Mouse (Mus musculus): ENCODE data around the gene Tomm20. TPM values are rescaled to one million over a fixed set of nuclear protein-coding genes. Genes with fewer than 3 reads are reported as not detected.
"Not testable (repeated sequence)": the region's sequence is repeated elsewhere in the genome, so short reads cannot be mapped to it uniquely, and the experiment has no call there.

The Tomm20 gene
- polyA plus RNA-seq, 1 experiment from 2014 or later, result 238 TPM

DNA sequence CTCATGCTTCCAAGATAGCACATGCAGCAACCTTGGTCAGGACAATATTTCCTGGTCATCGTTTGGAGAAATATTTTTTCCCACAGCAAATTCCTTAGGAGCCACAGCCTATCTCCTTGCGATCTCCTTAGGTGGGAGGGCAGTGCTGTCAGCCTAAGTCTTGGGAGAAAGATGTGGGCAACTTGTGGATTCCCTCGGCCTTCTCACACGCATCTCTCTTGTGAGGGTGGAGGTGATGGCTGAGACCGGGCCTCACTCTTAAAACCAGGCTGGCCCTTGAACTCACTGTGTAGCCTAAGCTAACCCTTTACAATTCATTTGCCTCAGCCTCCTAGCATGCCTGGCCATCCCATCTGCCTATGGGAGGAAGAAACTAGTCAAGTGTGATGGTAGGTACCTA is 25.9 kb downstream of the Tomm20 start:
- ATAC-seq (ENCODE audit: low FRiP score), result no peak
- Histone ChIP-seq H3K4me3 (ENCODE audit: low read depth, low read length) (no peak overlapping the region), H3K36me3 (ENCODE audit: control insufficient read depth, insufficient read depth, low read length) (no peaks in the 10 kb centered on the region), H3K4me2 (replicated peaks; ENCODE audit: low read depth, low read length) (no peak overlapping the region), H3K27me3 (ENCODE audit: control insufficient read depth, insufficient read depth, low read length) (no peaks in the 10 kb centered on the region), H3K9ac (ENCODE audit: low read depth, low read length) (no peak overlapping the region), H3K9me3 (ENCODE audit: control insufficient read depth, low read length) (no peaks in the 10 kb centered on the region), H3K27ac (ENCODE audit: low read depth, low read length) (no peak overlapping the region), H3K4me1 (replicated peaks; ENCODE audit: control insufficient read depth, insufficient read depth, low read length) (0 out of 2 replicates have a peak, but pooled peaks cover 1% of the 10 kb centered on the region)
- 91% methylated on average over 5 of the region's 5 CpGs for WGBS
- no peak for DNase-seq (ENCODE audit: low spot score)

DNA sequence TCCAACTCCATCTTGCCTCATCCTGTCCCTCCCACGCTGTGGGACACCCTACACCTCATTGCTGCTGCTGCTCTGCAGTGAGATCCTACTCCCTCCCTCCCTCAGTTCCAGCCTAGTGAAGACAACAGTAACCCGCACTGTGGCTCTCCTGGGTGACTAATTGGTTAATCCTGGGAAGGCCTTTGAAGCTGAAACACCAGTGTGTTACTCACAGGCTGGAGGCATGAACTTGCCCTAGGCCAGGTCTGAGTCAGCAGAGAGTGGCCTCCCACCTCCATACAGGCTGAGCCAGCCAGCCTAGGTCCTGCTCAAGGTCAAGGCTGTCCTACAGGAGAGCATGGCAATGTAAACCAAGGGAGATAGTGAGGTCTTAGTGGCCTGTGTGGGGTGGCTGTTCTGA is 26.4 kb downstream of the Tomm20 start:
- H3K4me3 ChIP-seq (ENCODE audit: low read depth, low read length), result no peak overlapping the region
- 0 out of 2 replicates have a peak, but pooled peaks cover 2% of the 10 kb centered on the region for H3K4me1 ChIP-seq (replicated peaks; ENCODE audit: control insufficient read depth, insufficient read depth, low read length)
- H3K27me3 ChIP-seq (ENCODE audit: control insufficient read depth, insufficient read depth, low read length), result no peaks in the 10 kb centered on the region
- no peak overlapping the region for H3K9ac ChIP-seq (ENCODE audit: low read depth, low read length)
- H3K27ac ChIP-seq (ENCODE audit: low read depth, low read length), result no peak overlapping the region
- DNase-seq (ENCODE audit: low spot score), result no peak
- no peak for ATAC-seq (ENCODE audit: low FRiP score)
- H3K36me3 ChIP-seq (ENCODE audit: control insufficient read depth, insufficient read depth, low read length), result no peaks in the 10 kb centered on the region
- WGBS, result 54% methylated on average over 2 of the region's 2 CpGs
- H3K9me3 ChIP-seq (ENCODE audit: control insufficient read depth, low read length), result no peaks in the 10 kb centered on the region
- H3K4me2 ChIP-seq (replicated peaks; ENCODE audit: low read depth, low read length), result no peak overlapping the region

DNA sequence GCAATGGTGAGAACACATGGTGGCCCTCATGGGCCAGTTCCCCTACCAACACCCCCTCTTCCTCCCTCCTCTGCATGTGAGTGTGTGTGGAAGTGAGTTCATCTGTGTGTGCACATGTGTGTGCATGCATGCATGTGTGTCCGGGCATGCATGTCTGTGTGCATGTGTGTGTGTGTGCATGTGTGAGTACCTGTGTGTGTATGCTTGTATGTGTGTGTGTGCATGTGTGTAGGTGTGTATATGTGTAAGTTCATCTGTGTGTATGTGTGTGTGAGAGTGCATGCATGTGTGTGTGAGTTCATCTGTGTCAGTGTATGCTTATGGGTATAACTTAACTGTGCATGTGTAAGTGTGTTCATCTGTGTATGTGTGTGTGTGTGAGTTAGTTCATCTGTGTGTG is 27.3 kb downstream of the Tomm20 start:
- DNase-seq (ENCODE audit: low spot score), result no peak
- Histone ChIP-seq H3K27ac (ENCODE audit: low read depth, low read length) (no peak overlapping the region), H3K27me3 (ENCODE audit: control insufficient read depth, insufficient read depth, low read length) (no peaks in the 10 kb centered on the region), H3K9ac (ENCODE audit: low read depth, low read length) (no peak overlapping the region), H3K4me1 (replicated peaks; ENCODE audit: control insufficient read depth, insufficient read depth, low read length) (0 out of 2 replicates have a peak, but pooled peaks cover 2% of the 10 kb centered on the region), H3K4me2 (replicated peaks; ENCODE audit: low read depth, low read length) (no peak overlapping the region), H3K9me3 (ENCODE audit: control insufficient read depth, low read length) (no peaks in the 10 kb centered on the region), H3K36me3 (ENCODE audit: control insufficient read depth, insufficient read depth, low read length) (no peaks in the 10 kb centered on the region), H3K4me3 (ENCODE audit: low read depth, low read length) (no peak overlapping the region)
- ATAC-seq (ENCODE audit: low FRiP score), result no peak
- WGBS, result 92% methylated on average over 1 of the region's 1 CpGs

DNA sequence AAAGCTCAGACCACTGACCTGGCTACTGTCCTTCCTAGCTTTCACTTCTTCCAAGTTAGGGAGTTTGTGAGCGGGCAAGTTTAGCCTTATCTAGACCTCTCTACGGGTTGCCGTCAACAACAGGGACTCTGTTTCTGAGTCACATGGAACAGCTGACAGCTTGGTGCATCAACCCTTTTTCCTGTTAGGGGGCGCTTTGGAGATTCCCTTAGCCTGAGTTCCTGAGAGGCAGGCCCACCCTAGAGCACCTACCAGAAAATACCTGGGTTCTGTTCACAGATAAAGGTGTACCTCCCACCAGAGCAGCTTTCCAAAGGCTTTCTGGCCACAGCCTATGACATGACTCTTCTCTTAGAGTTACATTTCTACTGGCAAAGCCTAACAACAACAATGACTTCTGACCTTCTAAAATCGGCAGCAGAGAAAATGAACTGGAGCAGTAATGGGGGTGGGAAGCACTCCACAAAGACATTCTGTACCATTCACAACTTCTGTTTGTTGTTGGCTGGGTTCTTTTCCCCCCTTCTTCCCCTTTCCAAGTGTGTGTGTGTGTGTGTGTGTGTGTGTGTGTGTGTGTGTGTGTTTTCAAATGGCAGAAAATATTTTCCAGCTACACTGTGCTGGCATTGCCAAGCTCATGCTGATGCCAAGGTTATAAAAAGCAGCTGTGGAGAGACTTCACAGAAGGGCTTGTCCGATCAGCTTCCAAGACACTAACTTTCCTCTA is 28.3 kb downstream of the Tomm20 start:
- 0 out of 2 replicates have a peak, but pooled peaks cover 2% of the 10 kb centered on the region for H3K4me1 ChIP-seq (replicated peaks; ENCODE audit: control insufficient read depth, insufficient read depth, low read length)
- no peak overlapping the region for H3K4me3 ChIP-seq (ENCODE audit: low read depth, low read length)
- DNase-seq (ENCODE audit: low spot score) (no peak), ATAC-seq (ENCODE audit: low FRiP score) (no peak)
- no peak overlapping the region for H3K9ac ChIP-seq (ENCODE audit: low read depth, low read length)
- no peak overlapping the region for H3K4me2 ChIP-seq (replicated peaks; ENCODE audit: low read depth, low read length)
- no peak overlapping the region for H3K27ac ChIP-seq (ENCODE audit: low read depth, low read length)
- H3K9me3 ChIP-seq (ENCODE audit: control insufficient read depth, low read length), result no peaks in the 10 kb centered on the region
- no peaks in the 10 kb centered on the region for H3K27me3 ChIP-seq (ENCODE audit: control insufficient read depth, insufficient read depth, low read length)
- WGBS, result 65% methylated on average over 6 of the region's 6 CpGs
- no peaks in the 10 kb centered on the region for H3K36me3 ChIP-seq (ENCODE audit: control insufficient read depth, insufficient read depth, low read length)

DNA sequence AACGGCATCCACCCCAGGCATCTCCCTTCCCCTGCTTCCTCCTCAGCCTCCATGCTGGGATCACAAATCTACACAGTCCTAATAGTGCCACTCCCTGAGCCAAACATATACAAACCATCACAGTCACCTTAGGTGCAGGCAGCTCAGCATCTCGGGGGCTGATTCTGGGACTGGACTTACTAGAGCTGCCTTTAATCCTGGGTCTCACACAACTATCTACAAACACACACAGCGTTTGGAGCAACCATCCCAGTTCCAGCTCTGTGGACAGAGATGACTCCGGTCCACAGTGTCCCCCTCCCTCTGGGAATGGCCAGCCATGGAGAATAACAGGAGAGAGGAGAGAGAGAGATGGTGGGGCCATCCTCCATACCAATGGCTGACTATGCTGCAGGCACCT is 29.0 kb downstream of the Tomm20 start:
- Histone ChIP-seq H3K4me3 (ENCODE audit: low read depth, low read length) (no peak overlapping the region), H3K4me1 (replicated peaks; ENCODE audit: control insufficient read depth, insufficient read depth, low read length) (0 out of 2 replicates have a peak, but pooled peaks cover 2% of the 10 kb centered on the region), H3K9ac (ENCODE audit: low read depth, low read length) (no peak overlapping the region), H3K27ac (ENCODE audit: low read depth, low read length) (no peak overlapping the region), H3K4me2 (replicated peaks; ENCODE audit: low read depth, low read length) (no peak overlapping the region), H3K36me3 (ENCODE audit: control insufficient read depth, insufficient read depth, low read length) (no peaks in the 10 kb centered on the region), H3K9me3 (ENCODE audit: control insufficient read depth, low read length) (no peaks in the 10 kb centered on the region), H3K27me3 (ENCODE audit: control insufficient read depth, insufficient read depth, low read length) (no peaks in the 10 kb centered on the region)
- DNase-seq (ENCODE audit: low spot score) (no peak), ATAC-seq (ENCODE audit: low FRiP score) (no peak)
- WGBS, result 92% methylated on average over 4 of the region's 4 CpGs

DNA sequence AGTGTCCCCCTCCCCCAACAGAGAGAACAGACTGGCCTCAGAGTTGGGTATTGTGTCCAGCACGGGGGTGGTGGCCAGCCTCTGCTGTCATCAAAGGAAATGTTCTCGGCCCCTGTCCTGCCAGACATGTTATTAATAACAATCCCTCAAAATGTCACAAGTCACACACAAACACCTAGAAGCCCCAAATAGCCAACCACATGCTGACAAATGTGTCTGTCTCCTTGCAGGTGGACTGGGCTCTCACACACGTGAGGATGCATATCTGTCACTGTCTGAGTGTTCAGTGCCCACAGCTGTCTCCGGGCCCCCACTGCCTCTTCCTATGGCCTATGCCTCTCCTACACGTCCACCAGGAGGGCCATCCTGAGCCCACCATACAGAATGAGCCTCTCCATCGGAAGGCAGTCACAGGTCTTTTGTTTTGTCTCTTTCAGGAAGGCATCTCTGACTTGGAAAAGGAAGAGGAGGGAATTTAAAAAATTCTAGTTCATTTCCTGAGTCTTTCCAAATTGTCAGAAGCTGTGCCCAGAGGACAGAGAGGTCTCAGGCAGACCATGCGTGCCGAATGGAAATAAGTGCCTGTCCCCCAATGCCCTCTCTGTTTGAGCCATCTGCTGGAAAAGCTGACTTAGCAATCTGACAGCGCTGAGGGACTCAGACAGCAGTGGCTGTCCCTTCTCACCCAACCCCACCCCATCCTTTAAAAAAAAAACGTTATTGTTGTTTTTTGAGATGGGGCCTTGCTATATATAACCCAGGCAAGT is 30.9 kb downstream of the Tomm20 start:
- Histone ChIP-seq H3K27ac (ENCODE audit: low read depth, low read length) (no peak overlapping the region), H3K36me3 (ENCODE audit: control insufficient read depth, insufficient read depth, low read length) (no peaks in the 10 kb centered on the region), H3K9ac (ENCODE audit: low read depth, low read length) (no peak overlapping the region), H3K9me3 (ENCODE audit: control insufficient read depth, low read length) (no peaks in the 10 kb centered on the region), H3K4me3 (ENCODE audit: low read depth, low read length) (no peak overlapping the region), H3K4me1 (replicated peaks; ENCODE audit: control insufficient read depth, insufficient read depth, low read length) (0 out of 2 replicates have a peak, but pooled peaks cover 2% of the 10 kb centered on the region), H3K4me2 (replicated peaks; ENCODE audit: low read depth, low read length) (no peak overlapping the region), H3K27me3 (ENCODE audit: control insufficient read depth, insufficient read depth, low read length) (no peaks in the 10 kb centered on the region)
- DNase-seq (ENCODE audit: low spot score) (no peak), ATAC-seq (ENCODE audit: low FRiP score) (no peak; the same call in 1 of the 2 replicates)
- WGBS, result 40% methylated on average over 10 of the region's 10 CpGs

DNA sequence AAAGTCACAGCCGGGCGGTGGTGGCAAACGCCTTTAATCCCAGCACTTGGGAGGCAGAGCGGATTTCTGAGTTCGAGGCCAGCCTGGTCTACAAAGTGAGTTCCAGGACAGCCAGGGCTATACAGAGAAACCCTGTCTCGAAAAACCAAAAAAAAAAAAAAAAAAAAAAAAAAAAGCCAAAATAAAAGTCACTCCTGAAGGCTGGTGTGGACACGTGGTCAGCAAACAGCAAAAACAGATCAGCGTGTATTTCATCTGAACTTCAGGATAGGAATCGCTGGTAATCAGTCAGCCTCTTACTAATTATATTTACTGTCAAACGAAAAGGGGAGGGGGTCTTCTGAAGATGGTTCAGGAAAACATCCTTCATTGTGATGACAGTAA is 31.5 kb downstream of the Tomm20 start:
- DNase-seq (ENCODE audit: low spot score); H3K9ac ChIP-seq (ENCODE audit: low read depth, low read length); H3K27me3 ChIP-seq (ENCODE audit: control insufficient read depth, insufficient read depth, low read length); H3K36me3 ChIP-seq (ENCODE audit: control insufficient read depth, insufficient read depth, low read length); H3K4me3 ChIP-seq (ENCODE audit: low read depth, low read length); ATAC-seq (ENCODE audit: low FRiP score); H3K9me3 ChIP-seq (ENCODE audit: control insufficient read depth, low read length); H3K4me2 ChIP-seq (replicated peaks; ENCODE audit: low read depth, low read length); H3K4me1 ChIP-seq (replicated peaks; ENCODE audit: control insufficient read depth, insufficient read depth, low read length); H3K27ac ChIP-seq (ENCODE audit: low read depth, low read length): not testable (repeated sequence)
- WGBS, result 75% methylated on average over 9 of the region's 10 CpGs

DNA sequence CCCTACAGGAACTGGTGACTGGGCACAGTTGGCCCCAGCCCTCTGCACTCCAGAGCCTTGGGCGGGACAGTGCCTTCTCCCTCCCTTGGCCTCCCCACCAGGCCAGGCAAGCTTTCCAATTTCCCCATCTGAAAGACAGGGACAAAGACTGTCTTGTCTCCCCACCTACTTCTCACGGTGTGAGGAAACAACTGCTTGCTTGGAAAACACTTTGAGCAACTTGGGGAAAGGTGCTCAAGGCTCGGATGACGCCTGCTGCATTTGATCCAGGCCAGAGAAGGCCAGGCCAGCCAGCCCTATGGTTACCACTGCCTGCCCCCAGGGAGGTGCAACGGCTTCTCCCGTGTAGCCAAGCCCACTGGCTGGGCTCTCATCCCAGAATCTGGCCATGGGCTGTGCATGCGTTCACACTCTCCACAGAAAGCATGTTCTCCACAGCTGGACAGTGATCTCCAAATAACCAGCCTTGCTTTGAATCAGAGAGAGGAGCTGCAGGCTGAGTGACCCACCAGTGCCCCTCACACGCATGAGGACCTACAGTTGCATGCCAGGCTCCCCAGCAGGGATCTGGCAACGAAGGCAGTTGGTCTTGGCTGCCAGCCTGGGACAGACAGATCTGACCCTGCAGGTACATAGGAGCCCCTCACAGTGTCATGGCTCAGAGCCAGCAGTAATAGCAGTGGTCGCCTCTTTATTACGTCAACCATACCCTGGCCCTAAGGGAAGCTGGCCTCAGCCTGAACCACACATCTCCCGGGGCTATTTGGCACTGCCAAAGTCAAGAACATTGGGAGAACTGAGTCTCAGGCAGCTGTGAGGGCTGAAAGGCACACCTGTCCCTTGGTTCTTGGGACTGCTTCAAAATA is 32.2 kb downstream of the Tomm20 start:
- DNase-seq (ENCODE audit: low spot score), result no peak

More for the DNA sequence above, 32.2 kb downstream of the Tomm20 start:
- ATAC-seq (ENCODE audit: low FRiP score), result no peak
- Histone ChIP-seq H3K27ac (ENCODE audit: low read depth, low read length) (no peak overlapping the region), H3K4me1 (replicated peaks; ENCODE audit: control insufficient read depth, insufficient read depth, low read length) (0 out of 2 replicates have a peak, but pooled peaks cover 2% of the 10 kb centered on the region), H3K9ac (ENCODE audit: low read depth, low read length) (no peak overlapping the region), H3K36me3 (ENCODE audit: control insufficient read depth, insufficient read depth, low read length) (no peaks in the 10 kb centered on the region), H3K4me2 (replicated peaks; ENCODE audit: low read depth, low read length) (no peak overlapping the region), H3K27me3 (ENCODE audit: control insufficient read depth, insufficient read depth, low read length) (no peaks in the 10 kb centered on the region), H3K9me3 (ENCODE audit: control insufficient read depth, low read length) (no peaks in the 10 kb centered on the region), H3K4me3 (ENCODE audit: low read depth, low read length) (no peak overlapping the region)
- WGBS, result 65% methylated on average over 12 of the region's 12 CpGs

Measured in hindbrain, embryonic 11.5 days (tissue).